11 mouse cellular contexts compared by ENCODE assay signal in the genomic region with DNA sequence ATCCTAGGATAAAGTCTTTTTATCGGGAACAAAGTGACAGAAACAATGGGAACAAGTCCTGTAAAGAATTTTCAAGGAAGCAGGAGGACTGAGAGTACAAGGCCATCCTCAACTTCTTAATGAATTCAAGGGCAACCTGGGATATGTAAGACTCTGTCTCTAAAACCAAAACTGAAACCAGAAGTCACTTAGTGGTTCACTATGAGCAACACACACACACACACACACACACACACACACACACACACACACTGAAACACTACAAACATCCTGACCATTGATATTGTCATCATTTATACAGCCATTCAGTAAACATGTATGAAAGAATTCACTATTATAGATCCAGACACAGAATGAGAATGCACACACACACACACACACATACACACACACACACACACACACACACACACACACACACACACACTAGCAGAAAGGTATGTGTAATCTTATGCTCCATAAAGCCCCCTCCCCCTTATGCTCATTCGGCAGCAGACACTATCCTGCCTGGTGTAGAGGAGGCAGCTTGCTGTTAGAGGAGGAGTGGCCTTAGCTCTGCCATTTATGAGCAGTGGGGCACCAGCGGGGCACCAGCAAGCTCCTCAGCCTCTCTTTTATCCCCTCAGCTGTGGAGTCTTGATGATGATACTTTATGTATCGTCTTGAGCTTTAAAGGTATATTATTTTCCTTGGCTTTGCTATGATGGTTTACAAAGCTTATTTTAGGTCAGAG.
"Had no signal": no experiment of that assay in that cellular context is flagged by ENCODE, and none has a peak within 500 bp of the region (broad histone marks: within the 10 kb centered on the region; RNA-seq: fewer than 3 reads in every experiment).

No protein-coding gene starts in this region.

- H3K9ac ChIP-seq: limb, embryonic 13.5 days; liver, embryonic 14.5 days; midbrain, embryonic 13.5 days had no signal

- H3K4me2 ChIP-seq: limb, embryonic 13.5 days; midbrain, embryonic 13.5 days had no signal

- H3K27ac ChIP-seq: kidney, postnatal 0 days; limb, embryonic 13.5 days; liver, embryonic 14.5 days; midbrain, embryonic 13.5 days; stomach, postnatal 0 days had no signal

- H3K27me3 ChIP-seq: limb, embryonic 13.5 days; midbrain, embryonic 13.5 days had no signal

- H3K36me3 ChIP-seq: limb, embryonic 13.5 days; midbrain, embryonic 13.5 days had no signal

- ATAC-seq: midbrain, embryonic 13.5 days had no signal

- DNase-seq: kidney, adult 8-10 months; kidney, postnatal 36 days; left cerebral cortex, postnatal 4 days; lung, adult 18-20 months; lung, postnatal 4 days; thymus, postnatal 4 days had no signal

- H3K4me3 ChIP-seq: limb, embryonic 13.5 days; midbrain, embryonic 13.5 days had no signal
